Mouse (Mus musculus): ENCODE results near the gene D5Ertd579e.

D5Ertd579e gene

DNA sequence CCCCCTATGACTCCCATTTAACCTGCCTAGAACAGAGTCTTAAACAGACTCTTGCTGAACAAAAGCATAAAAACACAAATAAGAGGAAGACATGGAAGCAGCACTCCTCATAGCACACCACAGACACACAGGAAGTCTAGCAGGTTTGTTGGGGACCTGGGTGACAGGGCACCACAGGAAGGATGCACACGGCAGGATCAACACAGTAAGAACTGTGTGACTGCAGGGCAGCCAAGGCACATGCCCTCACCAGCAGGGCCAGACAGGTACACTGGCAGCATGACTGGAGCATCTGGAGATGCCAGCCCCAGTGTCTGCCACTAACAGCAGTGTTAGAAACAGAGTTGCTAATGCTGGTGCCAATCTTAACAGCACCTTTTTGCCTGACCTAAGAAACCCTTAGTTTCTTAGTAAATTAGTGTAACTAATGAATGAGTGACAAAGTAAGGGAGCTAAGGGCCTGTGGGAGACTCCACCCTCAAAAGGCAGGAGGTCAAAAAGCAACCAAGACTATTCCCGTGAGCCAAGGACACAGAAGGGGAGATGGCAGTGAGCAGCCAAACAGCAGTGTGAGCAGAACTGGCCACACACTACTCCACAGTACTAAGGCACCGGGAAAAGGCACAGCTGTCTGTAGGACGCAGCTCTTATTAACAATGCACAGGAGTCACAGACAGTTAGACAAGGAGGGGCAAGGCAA, 125.1 kb downstream of the D5Ertd579e start:
- peak; percentile 58 for DNase-seq (ENCODE audit: low read depth)

DNA sequence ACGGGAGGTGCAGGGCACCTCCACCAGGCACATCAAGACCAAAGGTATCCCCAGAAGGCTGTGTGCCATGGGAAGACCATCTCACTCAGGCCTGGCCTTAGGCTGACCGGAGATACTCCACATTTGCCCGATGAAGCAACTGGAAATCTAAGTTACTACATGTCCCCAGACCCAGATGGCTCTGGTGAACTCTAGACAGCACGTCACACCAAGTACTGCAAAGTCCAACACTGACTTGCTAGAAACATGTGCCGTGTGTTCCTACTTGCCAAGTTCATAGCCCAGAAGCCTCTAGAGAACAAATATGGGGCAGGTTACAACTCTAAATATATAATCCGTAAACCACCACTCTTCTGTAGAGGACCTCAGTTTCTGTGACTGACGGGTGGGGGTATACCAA, 125.7 kb downstream of the D5Ertd579e start:
- no peak for DNase-seq (ENCODE audit: low read depth)

DNA sequence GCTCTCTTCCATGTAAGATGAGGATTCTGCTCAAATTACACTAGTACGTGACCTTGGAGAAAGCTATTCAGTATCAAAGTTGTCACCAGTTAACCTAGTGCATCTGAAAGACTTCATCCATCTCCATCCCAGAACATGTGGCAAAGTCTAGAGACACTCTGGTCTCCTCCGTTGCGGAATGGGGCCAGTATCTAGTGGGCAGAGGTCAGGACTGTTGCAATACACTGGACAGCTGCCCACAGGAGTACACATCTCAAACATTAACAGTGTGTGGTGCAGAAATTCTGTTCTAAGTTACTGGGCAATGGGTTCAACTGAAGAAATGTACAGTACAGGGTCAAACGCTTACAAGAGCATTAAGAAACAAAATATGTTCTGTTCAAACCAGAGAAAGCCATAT, 127.7 kb downstream of the D5Ertd579e start:
- DNase-seq (ENCODE audit: low read depth) = no peak

DNA sequence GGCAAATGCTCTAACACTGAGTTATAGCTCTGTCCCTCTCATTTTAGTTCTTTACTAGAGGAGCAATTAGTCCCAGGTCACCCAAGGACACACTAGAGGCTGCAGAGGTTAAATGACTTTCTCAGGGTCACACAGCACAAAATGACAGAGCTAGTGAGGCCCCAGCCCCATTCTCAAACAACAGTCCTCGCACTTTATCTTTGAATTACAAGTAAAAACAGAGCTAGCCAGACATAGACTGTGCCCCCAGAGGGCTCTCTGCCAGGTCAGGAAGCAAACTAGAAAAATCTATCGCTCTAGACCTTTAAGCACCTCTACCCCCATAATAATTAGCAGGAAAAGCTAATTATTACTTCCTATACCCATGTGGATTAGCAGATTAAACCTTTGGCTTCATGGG, 128.2 kb downstream of the D5Ertd579e start:
- DNase-seq (ENCODE audit: low read depth) = no peak

DNA sequence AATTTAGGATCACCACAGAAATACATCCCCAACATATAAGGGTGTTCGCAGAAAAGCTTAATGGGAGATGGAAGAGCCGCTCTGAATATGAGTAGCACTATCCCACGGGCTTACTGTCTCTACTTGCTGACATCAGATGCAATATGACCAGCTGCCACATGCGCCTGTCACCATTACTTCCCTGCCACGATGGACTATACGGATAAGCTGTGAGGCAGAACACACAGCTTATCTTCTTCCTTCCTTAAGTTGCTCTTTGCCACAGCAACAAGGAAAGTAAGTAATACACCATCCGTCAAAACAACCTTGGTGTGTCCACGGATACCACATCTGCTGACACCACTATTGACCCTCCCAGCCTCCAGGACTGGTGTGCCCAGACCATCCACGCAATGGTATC, 131.3 kb downstream of the D5Ertd579e start:
- DNase-seq (ENCODE audit: low read depth) = no peak

DNA sequence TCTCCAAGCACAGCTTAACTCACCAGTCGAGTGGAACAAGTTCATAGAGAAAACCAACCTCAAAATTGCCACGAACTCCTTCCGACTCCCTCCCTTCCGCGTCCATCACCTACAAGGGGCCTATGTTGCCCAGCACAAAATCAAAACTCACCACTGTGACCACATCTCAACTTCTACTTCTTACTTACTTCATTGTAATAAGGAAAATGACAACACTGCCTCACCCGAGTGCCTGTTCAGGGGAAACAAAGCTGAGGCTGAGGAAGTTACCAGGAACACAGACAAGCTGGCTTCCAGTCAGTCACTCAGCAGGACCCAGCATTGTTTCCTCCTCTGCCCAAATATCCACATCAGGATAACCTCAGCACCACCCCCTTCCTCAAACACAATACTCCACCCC, 132.1 kb downstream of the D5Ertd579e start:
- no peak for DNase-seq (ENCODE audit: low read depth)

DNA sequence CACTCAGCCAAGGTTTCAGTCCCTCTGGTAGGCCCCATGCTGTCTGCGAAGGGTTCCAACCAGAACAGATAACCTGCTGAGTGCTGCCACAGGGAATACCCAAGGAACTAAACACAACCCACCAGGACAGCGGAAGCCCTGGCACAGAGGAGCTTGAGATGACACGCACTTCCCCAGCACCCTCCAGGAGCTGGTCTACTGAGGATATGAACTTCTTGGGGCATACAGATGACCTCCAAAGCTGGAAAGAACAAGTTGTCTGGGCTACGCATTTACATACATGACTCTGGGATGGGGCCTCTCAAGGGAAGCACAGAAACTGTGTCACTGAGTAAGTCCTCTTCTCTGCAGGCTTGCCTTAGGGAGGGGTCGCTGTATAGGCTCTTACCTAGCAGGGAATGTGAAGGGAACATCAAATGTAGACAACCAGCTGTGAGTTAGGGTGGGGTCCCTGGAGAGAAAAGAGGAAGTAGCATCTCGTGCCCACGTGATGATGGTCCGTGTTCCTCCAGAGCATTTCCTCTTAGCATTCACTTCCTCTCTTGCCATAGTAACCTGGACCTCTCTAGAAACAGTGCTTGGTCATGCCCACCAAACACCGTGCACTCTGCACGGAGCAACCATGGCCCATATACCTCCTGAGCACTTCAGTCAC, 132.9 kb downstream of the D5Ertd579e start:
- DNase-seq (ENCODE audit: low read depth) = peak; percentile 40

DNA sequence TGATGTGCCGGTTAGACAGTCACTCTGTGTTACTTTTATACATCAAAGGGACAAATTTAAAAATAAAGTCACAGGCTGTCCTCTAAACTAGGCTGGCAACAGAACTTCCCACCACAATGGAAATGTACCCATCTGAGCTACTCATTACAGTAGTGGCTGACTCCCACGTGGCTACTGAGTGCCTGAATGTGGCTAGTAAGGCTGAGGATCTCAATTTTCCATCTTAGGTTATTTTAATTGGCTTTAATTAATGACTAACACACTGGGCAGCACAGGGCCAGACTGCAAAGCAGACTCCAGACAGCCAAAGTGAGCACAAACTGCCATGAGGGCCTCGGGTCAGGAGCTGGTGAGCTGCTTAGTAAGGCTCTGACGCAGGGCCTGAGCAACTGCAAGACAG, 134.3 kb downstream of the D5Ertd579e start:
- DNase-seq (ENCODE audit: low read depth) = no peak

DNA sequence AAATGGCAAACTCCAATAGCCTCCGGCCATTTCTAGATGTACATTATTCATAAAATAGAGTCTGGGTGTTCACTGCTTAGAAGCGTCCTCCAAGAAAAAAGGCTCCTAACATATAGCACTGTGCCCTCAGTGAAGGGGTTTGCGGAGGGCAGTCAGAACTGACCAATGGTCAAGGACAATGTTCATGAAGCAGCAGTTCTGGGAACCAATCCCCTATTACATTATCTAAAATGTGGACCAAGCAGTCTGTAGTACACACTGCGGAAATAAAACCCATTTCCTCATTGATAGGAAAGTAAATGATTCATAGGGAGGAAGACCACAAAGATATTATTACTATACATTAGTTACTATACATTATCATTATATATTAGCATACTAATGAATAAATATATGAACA, 135.3 kb downstream of the D5Ertd579e start:
- no peak for DNase-seq (ENCODE audit: low read depth)

DNA sequence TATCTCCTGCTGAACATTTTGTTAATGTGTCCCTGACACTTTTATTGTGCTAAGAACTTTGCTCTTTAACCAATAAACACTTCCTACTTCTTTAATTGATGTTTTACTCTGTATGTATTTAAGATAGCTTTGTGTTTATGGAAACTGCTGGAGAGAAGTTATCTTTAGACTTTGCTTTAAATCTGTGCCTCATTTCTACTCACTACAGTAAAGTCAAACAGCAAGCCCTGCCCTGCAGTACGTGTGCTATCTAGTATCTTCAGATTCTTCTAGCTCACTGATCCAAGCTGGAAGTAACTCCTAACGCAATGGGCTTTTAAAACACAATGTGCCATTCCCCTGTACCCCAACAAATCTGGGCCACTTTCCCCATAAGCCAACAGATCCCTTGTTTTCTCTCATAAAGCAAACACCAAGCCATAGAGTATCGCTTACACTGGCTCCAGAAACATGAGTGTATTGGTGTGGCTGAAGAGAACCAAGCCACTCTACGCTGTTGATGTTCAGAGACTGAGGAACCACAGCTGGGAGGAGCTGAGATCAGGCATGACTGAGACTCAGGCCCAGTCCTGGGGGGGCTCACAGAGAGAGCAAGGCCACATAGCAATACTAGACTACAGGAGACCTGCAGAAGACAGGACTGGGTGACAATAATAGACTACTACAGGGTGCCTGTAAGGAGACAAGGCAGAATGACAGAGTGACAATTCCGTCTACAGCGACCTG, 136.2 kb downstream of the D5Ertd579e start:
- DNase-seq (ENCODE audit: low read depth) = no peak

DNA sequence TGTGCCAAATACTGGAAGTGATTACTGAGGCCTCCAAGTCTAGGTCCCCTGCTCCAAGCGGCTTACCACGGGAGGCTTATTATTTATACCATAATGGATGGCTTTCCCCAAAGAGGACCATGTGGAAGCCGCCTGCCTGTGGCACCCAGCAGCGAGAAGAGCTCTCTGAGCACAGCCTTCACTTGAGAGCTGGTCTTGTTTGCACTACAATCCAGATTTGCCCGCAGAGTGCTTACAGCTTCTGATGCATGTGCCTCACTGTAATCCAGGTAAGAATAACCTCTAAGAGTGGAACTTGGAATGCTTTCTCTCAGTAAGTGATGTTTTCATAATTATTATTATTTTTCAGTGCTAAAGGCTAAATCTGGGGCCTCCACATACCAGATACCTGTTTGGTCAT, 136.7 kb downstream of the D5Ertd579e start:
- no peak for DNase-seq (ENCODE audit: low read depth)

DNA sequence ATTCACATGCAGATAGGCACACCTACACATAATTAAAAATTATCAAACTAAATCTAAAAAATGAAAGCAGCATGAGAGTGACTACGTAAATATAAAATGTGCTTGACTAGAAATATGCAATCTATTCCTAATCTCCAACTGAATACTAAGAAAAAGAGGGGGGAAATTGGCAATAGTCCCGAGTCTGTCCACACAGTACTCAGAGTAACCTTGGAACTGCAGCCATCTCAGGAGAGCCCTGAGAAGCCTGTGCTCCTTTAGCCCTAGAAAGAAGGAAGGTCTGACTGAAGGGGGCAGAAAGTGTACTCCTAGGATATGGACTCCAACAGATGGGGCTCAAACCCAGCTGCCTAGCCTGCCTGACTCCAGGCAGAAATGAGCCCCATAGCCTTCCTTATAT, 137.3 kb downstream of the D5Ertd579e start:
- DNase-seq (ENCODE audit: low read depth) = no peak

DNA sequence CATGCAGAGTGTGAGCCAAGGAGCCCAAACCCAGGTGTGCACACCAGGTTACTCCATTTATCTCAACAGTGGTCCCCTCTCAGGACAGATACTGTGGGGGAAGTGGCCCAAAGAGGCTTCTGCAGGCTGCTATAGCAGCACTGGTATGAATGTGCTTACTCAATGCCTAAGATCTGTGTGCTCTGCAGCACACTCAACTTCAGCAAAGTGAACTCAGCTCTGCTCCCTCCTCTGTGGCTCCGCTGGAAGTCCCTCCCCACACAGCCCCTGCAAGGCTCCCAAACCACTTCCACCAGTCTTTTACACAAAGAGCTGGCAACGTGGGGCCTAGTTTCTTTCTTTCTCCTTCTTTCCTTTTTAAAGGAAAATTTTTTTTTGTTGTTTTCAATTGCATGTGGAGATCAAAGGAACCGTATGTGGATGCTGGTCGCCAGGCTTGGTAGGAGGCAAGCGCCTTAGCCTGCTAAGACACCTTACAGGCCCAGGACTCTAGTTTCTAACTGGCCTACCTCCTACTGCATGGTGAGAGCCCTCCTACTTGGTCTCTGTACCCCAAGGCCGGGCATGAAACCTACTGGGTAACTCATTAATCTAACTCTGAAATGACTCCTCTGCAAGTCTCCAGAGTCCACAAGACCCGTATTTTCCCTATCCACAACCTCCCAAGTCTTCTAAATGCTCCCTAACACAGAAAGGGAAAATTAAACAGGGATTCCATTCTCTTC, 138.1 kb downstream of the D5Ertd579e start:
- peak; percentile 62 for DNase-seq (ENCODE audit: low read depth)

DNA sequence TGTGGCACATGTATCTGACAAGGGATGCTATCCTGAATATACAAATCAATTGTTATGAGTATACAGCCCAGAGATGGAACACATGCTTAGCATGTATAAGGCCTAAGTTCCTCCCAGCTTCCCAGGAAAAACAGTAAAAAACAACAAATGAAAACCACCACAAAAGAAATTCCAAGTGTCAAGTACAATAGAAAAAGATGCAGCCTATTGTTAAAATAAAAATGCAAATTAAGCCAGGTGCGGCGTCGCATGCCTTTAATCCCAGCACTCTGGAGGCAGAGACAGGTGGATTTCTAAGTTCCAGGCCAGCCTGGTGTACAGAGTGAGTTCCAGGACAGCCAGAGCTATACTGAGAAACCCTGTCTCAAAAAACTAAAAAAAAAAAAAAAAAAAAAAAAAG, 138.9 kb downstream of the D5Ertd579e start:
- DNase-seq (ENCODE audit: low read depth) = no peak

DNA sequence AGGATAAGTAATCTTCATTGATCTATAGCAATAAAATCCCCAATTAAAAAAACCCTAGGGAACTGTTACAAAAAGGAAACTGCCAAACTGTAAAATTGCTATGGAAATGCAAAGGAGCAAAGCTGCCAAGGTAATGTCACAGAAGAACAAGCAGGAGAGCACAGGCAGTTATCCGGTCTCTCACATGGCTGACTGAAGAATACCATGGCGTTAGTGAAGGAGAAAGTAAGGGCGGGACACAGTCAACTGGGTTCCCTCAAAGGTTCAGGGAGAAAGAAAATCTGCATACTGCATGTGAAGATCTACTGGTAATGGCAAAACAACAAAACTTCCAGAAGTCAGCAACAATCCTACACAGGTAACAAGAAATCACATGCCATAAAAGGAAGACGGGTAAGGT, 139.5 kb downstream of the D5Ertd579e start:
- no peak for DNase-seq (ENCODE audit: low read depth)

DNA sequence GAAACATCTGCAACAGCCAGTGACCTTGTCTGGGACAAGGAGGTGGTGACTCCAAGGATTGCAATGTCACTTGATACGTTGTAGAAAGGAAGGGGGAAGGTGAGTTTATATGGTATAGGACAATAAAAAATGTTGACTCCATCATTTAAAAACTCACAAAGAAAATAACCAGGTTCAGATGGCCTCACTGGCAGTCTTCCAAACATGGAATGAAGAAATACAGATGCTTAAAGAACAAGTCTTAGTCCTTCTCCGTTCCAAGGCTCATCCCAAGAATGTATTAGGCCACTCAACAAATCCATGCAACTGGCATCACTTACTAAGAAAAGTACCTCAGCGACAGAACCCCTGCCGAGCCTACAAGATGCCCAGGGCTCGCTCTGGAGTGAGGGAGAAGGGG, 141.3 kb downstream of the D5Ertd579e start:
- no peak for DNase-seq (ENCODE audit: low read depth)

DNA sequence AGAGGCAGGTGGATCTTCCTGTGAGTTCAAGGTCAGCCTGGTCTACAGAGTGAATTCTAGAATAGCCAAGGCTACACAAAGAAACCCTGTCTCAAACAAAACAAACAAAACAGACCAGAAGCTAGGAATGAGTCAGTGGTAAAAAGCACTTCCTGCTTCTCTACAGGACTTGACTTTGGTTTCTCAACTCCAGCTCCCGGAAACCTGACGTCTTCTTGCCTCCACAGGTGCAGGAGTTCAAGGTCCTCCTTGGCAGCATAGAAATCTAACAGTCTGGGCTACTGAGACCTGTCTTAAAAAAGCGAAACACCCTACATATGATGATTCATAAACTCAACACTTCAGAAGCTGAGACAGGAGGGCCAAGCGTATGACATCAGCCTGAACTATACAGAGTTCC, 141.9 kb downstream of the D5Ertd579e start:
- peak; percentile 75 for DNase-seq (ENCODE audit: low read depth)

DNA sequence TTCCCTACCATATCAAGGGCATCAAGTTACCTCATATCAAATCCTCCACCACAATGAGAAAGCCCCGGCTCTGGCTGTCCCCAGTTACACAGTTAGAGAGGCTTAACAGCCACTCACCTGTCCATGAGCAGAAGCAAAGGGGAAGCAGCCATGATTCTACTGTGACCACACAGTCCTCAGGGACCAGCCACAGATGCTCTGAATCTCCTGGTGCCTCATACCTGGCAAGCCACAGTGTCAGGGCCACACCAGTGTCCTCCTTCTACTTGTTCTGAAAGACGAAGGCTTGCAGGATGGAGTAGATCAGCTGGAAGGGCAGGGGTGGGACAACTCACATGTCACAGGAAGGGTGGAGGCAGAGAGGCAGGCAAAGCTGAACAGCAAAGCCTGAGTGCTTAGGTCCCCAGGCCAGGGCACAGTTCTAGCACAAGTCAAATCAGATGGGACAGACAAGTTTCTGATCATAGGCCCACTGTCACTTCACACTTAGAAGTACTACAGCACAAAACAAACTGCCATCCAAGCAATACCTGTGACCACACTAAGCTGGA, 142.7 kb downstream of the D5Ertd579e start:
- peak; percentile 53 for DNase-seq (ENCODE audit: low read depth)

DNA sequence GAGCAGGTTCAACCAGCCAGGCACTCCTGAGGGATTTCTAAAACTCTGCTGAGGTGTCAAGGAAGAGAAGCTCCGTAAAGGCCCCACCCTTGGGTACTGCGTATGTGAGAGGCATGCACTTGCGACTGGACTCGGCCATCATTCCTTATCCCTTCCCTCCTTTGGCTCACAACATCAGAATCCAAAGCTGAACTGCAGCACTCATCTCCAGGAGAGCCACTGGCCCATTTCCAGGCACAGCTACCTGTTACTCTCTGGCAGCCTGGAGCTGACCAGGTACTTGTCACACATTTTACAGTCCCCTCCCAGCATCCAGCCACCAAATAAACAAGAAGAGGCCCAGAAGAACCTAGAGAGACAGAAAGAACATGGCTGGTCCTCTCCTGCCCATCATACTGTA, 143.4 kb downstream of the D5Ertd579e start:
- DNase-seq (ENCODE audit: low read depth) = no peak
